Mouse (Mus musculus) gastrocnemius, postnatal 10 days (tissue): ENCODE measurements around the gene Cox10. TPM values are rescaled to one million over a fixed set of nuclear protein-coding genes. Genes with fewer than 3 reads are reported as not detected.

Experiments
- DNase-seq: peaks from one replicate; pipeline ENCODE4 v3.0.0; 2021; ENCODE audit warnings: mixed read lengths
- total RNA-seq, 2 experiments: library from RNA; stranded (reverse); gene quantifications; 2 replicates each; pipeline ENCODE4 v1.2.3; 2021

Cox10 gene
- total RNA-seq, 2 experiments from 2014 or later = 26.8 to 27.8 TPM

- no peak for DNase-seq
These were observed 126.5 kb downstream of the Cox10 start for GRCm38 (mm10) chr11:63952743-63953191.

GRCm38 (mm10) chr11:63951831-63952631 is 127.2 kb downstream of the Cox10 start:
- peak; percentile 48 for DNase-seq

GRCm38 (mm10) chr11:63948371-63948770 is 130.9 kb downstream of the Cox10 start:
- no peak for DNase-seq

GRCm38 (mm10) chr11:63947024-63947423 is 132.2 kb downstream of the Cox10 start:
- DNase-seq = no peak

- DNase-seq = no peak
These were observed 135.3 kb downstream of the Cox10 start for GRCm38 (mm10) chr11:63943947-63944346.

GRCm38 (mm10) chr11:63943268-63943890 is 135.9 kb downstream of the Cox10 start:
- DNase-seq = no peak

- DNase-seq = no peak
These were observed 137.1 kb downstream of the Cox10 start for GRCm38 (mm10) chr11:63942177-63942576.

GRCm38 (mm10) chr11:63936641-63937040 is 142.6 kb downstream of the Cox10 start:
- no peak for DNase-seq

- no peak for DNase-seq
These were observed 152.4 kb downstream of the Cox10 start for GRCm38 (mm10) chr11:63926901-63927300.

GRCm38 (mm10) chr11:63925161-63925582 is 154.1 kb downstream of the Cox10 start:
- peak; percentile 84 for DNase-seq

GRCm38 (mm10) chr11:63924286-63924930 is 154.9 kb downstream of the Cox10 start:
- no peak for DNase-seq

- DNase-seq = no peak
These were observed 155.9 kb downstream of the Cox10 start for GRCm38 (mm10) chr11:63923386-63923785.

- peak; percentile 87 for DNase-seq
These were observed 157.1 kb downstream of the Cox10 start, which contains the start of gene Hs3st3b1 for GRCm38 (mm10) chr11:63922091-63922621. Gene Hs3st3b1 (minus strand): TSS chr11:63922290.

- DNase-seq = peak; percentile 21
These were observed 158.0 kb downstream of the Cox10 start for GRCm38 (mm10) chr11:63921044-63921951.

- peak; percentile 81 for DNase-seq
These were observed 158.7 kb downstream of the Cox10 start for GRCm38 (mm10) chr11:63920531-63920930.

- no peak for DNase-seq
These were observed 159.8 kb downstream of the Cox10 start for GRCm38 (mm10) chr11:63919211-63920098.

GRCm38 (mm10) chr11:63918321-63919105 is 160.8 kb downstream of the Cox10 start:
- DNase-seq = no peak

GRCm38 (mm10) chr11:63917561-63917960 is 161.7 kb downstream of the Cox10 start:
- no peak for DNase-seq

GRCm38 (mm10) chr11:63914388-63914787 is 164.9 kb downstream of the Cox10 start:
- DNase-seq = peak; percentile 63

- no peak for DNase-seq
These were observed 165.3 kb downstream of the Cox10 start for GRCm38 (mm10) chr11:63913936-63914335.
